In genomic region chr15:9080206-9080605, GRCm38 (mm10) we compare ENCODE assay signal across 15 mouse cellular contexts. TPM values are rescaled to one million over a fixed set of nuclear protein-coding genes. Genes with fewer than 3 reads are reported as not detected.
A peak's percentile ranks its signal among the peaks of the same experiment; 100 is the strongest.
DNase-seq lines count a peak whose midpoint lies in the region; ATAC-seq and TF ChIP-seq lines count a peak whose summit lies in the region.
"Had no signal": no experiment of that assay in that cellular context is flagged by ENCODE, and none has a peak within 500 bp of the region (broad histone marks: within the 10 kb centered on the region; RNA-seq: fewer than 3 reads in every experiment).

No protein-coding gene starts in this region.

- H3K27me3 ChIP-seq in kidney, postnatal 0 days (ENCODE audit: insufficient read depth, low read length), result no peaks in the 10 kb centered on the region
- H3K27me3 ChIP-seq in intestine, embryonic 16.5 days (replicated peaks; ENCODE audit: control insufficient read depth, insufficient read depth, low read length), result no peaks in the 10 kb centered on the region
- H3K27me3 ChIP-seq in thymus, adult 2 months (ENCODE audit: control insufficient read depth, insufficient read depth, low read length), result no peaks in the 10 kb centered on the region
- H3K27me3 ChIP-seq: hindbrain, embryonic 15.5 days; limb, embryonic 12.5 days had no signal

- peaks cover 16% of the 10 kb centered on the region; the same call in 1 of the 2 replicates for H3K4me1 ChIP-seq in kidney, postnatal 0 days (replicated peaks; ENCODE audit: insufficient read depth, low read length)
- H3K4me1 ChIP-seq in intestine, embryonic 16.5 days (ENCODE audit: control insufficient read depth, insufficient read depth, low read length), result peaks cover 31% of the 10 kb centered on the region
- peaks cover 2% of the 10 kb centered on the region; the same call in 1 of the 2 replicates for H3K4me1 ChIP-seq in thymus, adult 2 months (replicated peaks; ENCODE audit: control insufficient read depth, insufficient read depth, low read length)

- no peak for TF ChIP-seq CTCF in kidney, postnatal 0 days (IDR thresholded peaks at IDR 0.05; ENCODE audit: low read depth)
- TF ChIP-seq CTCF in thymus, adult 2 months (IDR thresholded peaks at IDR 0.05; ENCODE audit: borderline replicate concordance, control insufficient read depth, extremely low read depth, insufficient read depth, low read length, poor library complexity), result no peak

- H3K27ac ChIP-seq in kidney, postnatal 0 days, result 0 out of 2 replicates have a peak overlapping the region, but pooled peaks have one; percentile 28
- peak overlapping the region; percentile 43; the same call in 1 of the 2 replicates for H3K27ac ChIP-seq in intestine, embryonic 16.5 days (ENCODE audit: low read length)
- no peak overlapping the region for H3K27ac ChIP-seq in thymus, adult 2 months (ENCODE audit: control insufficient read depth, insufficient read depth, low read length)
- H3K27ac ChIP-seq: hindbrain, embryonic 15.5 days; limb, embryonic 12.5 days; midbrain, embryonic 10.5 days had no signal

- TF ChIP-seq POLR2A in thymus, adult 2 months (IDR thresholded peaks at IDR 0.05; ENCODE audit: control insufficient read depth, extremely low read depth, insufficient read depth, low read length, poor library complexity), result no peak

- DNase-seq in kidney, postnatal 0 days (ENCODE audit: low spot score), result no peak
- no peak for DNase-seq in kidney, adult 18-20 months
- no peak for DNase-seq in thymus, adult 2 months
- no peak for DNase-seq in right cerebral cortex, postnatal 25 days
- DNase-seq: cerebellum, adult 11-12 months; gastrocnemius, postnatal 25 days; kidney, postnatal 14 days; layer of hippocampus, postnatal 36 days had no signal

- no peaks in the 10 kb centered on the region for H3K36me3 ChIP-seq in kidney, postnatal 0 days (ENCODE audit: insufficient read depth, low read length)
- peaks cover 3% of the 10 kb centered on the region; the same call in 1 of the 2 replicates for H3K36me3 ChIP-seq in intestine, embryonic 16.5 days (ENCODE audit: control insufficient read depth, insufficient read depth, low read length)
- H3K36me3 ChIP-seq in thymus, adult 2 months (ENCODE audit: control insufficient read depth, insufficient read depth, low read length), result no peaks in the 10 kb centered on the region
- H3K36me3 ChIP-seq: hindbrain, embryonic 15.5 days had no signal

- ATAC-seq in kidney, postnatal 0 days (replicated peaks; ENCODE audit: low FRiP score, low read depth), result no peak
- ATAC-seq in common myeloid progenitor, adult 5-6 weeks (replicated peaks; ENCODE audit: low read depth, poor library complexity, severe bottlenecking), result peak; percentile 52
- ATAC-seq in intestine, embryonic 16.5 days, result peak; percentile 64
- peak; percentile 23 for ATAC-seq in megakaryocyte-erythroid progenitor cell, adult 5-6 weeks (replicated peaks; ENCODE audit: low FRiP score, low TSS enrichment, poor library complexity, severe bottlenecking)

- H3K4me3 ChIP-seq in kidney, postnatal 0 days (replicated peaks; ENCODE audit: low read depth, low read length), result no peak overlapping the region
- no peak overlapping the region for H3K4me3 ChIP-seq in intestine, embryonic 16.5 days (ENCODE audit: low read length)
- no peak overlapping the region for H3K4me3 ChIP-seq in thymus, adult 2 months (ENCODE audit: control insufficient read depth, insufficient read depth, low read length)
- H3K4me3 ChIP-seq: hindbrain, embryonic 15.5 days; limb, embryonic 12.5 days; midbrain, embryonic 10.5 days; myocyte had no signal

- H3K9me3 ChIP-seq in kidney, postnatal 0 days (replicated peaks; ENCODE audit: low read length), result no peaks in the 10 kb centered on the region
- no peaks in the 10 kb centered on the region for H3K9me3 ChIP-seq in intestine, embryonic 16.5 days (ENCODE audit: control insufficient read depth, low read length)
- H3K9me3 ChIP-seq: hindbrain, embryonic 15.5 days; limb, embryonic 12.5 days; midbrain, embryonic 10.5 days had no signal

- 63% methylated on average over 4 of the region's 4 CpGs for WGBS in kidney, postnatal 0 days
- WGBS in intestine, embryonic 16.5 days, result 52% methylated on average over 4 of the region's 4 CpGs
- WGBS in thymus, adult 2 months, result 74% methylated on average over 4 of the region's 4 CpGs

- H3K4me2 ChIP-seq in kidney, postnatal 0 days (ENCODE audit: low read length), result no peak overlapping the region
- H3K4me2 ChIP-seq in intestine, embryonic 16.5 days (ENCODE audit: low read depth, low read length), result no peak overlapping the region
- H3K4me2 ChIP-seq: hindbrain, embryonic 15.5 days; limb, embryonic 12.5 days had no signal

- no peak overlapping the region for H3K9ac ChIP-seq in kidney, postnatal 0 days (ENCODE audit: low read depth, low read length)
- no peak overlapping the region for H3K9ac ChIP-seq in intestine, embryonic 16.5 days (ENCODE audit: low read depth, low read length)
- H3K9ac ChIP-seq: hindbrain, embryonic 15.5 days; limb, embryonic 12.5 days had no signal

RNA-seq across cellular contexts. Expression of gene Nadk2, which starts 9.1 kb away (rescaled TPM):
- 31.6 and 34.9 TPM in 2 replicates for polyA plus RNA-seq in kidney, postnatal 0 days (2015; fragmentation: Nextera tagmentation; extraction: Ambion mirVana)
- 107 and 115 TPM in 2 replicates for total RNA-seq in common myeloid progenitor, adult 5-6 weeks (2017)
- polyA plus RNA-seq in intestine, embryonic 16.5 days (2015; fragmentation: Nextera tagmentation; extraction: Ambion mirVana), result 19.7 and 44.7 TPM in 2 replicates
- total RNA-seq in megakaryocyte-erythroid progenitor cell, adult 5-6 weeks (2014; fragmentation: Nextera tagmentation), result 100 and 113 TPM in 2 replicates
- total RNA-seq in megakaryocyte-erythroid progenitor cell, adult 5-6 weeks (2017), result 151 and 170 TPM in 2 replicates
- polyA plus RNA-seq in thymus, adult 2 months (2012; rRNA removed), result 14.1 and 15.3 TPM in 2 replicates
